Mouse (Mus musculus) thymus, adult 2 months (tissue): ENCODE data around the gene Mmp10. TPM values are rescaled to one million over a fixed set of nuclear protein-coding genes. Genes with fewer than 3 reads are reported as not detected.

Experiments used
- DNase-seq: peaks from one replicate; pipeline ENCODE4 v3.0.0; 2021
- H3K27ac ChIP-seq: fragments of 200-500 bp; 2 replicates; pipeline ENCODE4 v1.5.1; 2012; ENCODE audit warnings: low read length, control low read depth; ENCODE audit not compliant: control insufficient read depth, insufficient read depth
- H3K27me3 ChIP-seq: fragments of 200-500 bp; 2 replicates; pipeline ENCODE4 v1.6.1; 2012; ENCODE audit warnings: mild to moderate bottlenecking, low read length, moderate library complexity, mixed read lengths; ENCODE audit not compliant: control insufficient read depth, insufficient read depth
- H3K36me3 ChIP-seq: fragments of 200-500 bp; 2 replicates; pipeline ENCODE4 v1.6.1; 2012; ENCODE audit warnings: mild to moderate bottlenecking, low read length, moderate library complexity; ENCODE audit not compliant: control insufficient read depth, insufficient read depth
- H3K4me1 ChIP-seq: fragments of 200-500 bp; replicated peaks from 2 replicates; pipeline ENCODE4 v1.6.1; 2012; ENCODE audit warnings: low read length; ENCODE audit not compliant: control insufficient read depth, insufficient read depth
- H3K4me3 ChIP-seq: fragments of 200-500 bp; 2 replicates; pipeline ENCODE4 v1.5.1; 2012; ENCODE audit warnings: mild to moderate bottlenecking, low read length, control low read depth, moderate library complexity; ENCODE audit not compliant: control insufficient read depth, insufficient read depth
- CTCF ChIP-seq: fragments of 200-500 bp; IDR thresholded peaks from 2 replicates; pipeline ENCODE4 v1.5.1; 2012; ENCODE audit warnings: mild to moderate bottlenecking, control low read depth, low read length, moderate library complexity, borderline replicate concordance; ENCODE audit not compliant: control insufficient read depth, poor library complexity, insufficient read depth; ENCODE audit errors: extremely low read depth
- POLR2A ChIP-seq: fragments of 200-500 bp; IDR thresholded peaks from 2 replicates; pipeline ENCODE4 v1.6.1; 2012; ENCODE audit warnings: mild to moderate bottlenecking, low read length, control low read depth, moderate library complexity; ENCODE audit not compliant: control insufficient read depth, poor library complexity, insufficient read depth; ENCODE audit errors: extremely low read depth
- WGBS: fragments of 180-500 bp; shearing (Covaris S2); methylation state at CpG from one replicate; pipeline ENCODE4 v1.1.7; 2018; 5-methylcytosine and 5-hydroxymethylcytosine counted together
- polyA plus RNA-seq: library from polyadenylated mRNA; depleted of rRNA; stranded (reverse); fragments of >200 nt; gene quantifications from 2 replicates; pipeline ENCODE4 v1.2.3, GENCODE M21; 2012; rRNA removed

Gene Mmp10
- polyA plus RNA-seq = not detected in 2 replicates

DNA sequence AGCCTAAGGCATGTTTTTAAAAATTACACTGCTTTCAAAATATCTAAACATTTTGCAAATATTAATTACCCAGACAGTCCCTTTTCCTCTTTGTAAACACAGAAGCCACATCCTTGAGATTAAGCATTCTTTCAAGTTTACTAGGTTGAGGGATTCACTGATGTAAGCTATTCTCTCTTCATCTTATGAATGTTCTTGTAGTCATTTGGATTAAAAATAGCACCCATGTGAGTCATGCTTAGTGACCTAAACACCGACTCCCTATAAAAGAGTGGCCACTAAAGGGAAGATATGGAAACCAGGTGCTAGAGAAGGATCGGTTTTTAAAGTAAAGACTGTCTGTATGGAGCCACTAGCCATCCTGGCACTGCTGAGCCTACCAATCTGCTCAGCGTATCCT lies at the start of gene Mmp10:
Gene Mmp10 (plus strand): TSS at position 302 of the 400 bp plus-strand sequence.
- Histone ChIP-seq H3K36me3 (no peaks in the 10 kb centered on the region), H3K27me3 (no peaks in the 10 kb centered on the region), H3K4me3 (no peak within 1 kb of the TSS), H3K4me1 (no peaks in the 10 kb centered on the region), H3K27ac (no peak within 1 kb of the TSS)
- 95% methylated on average over 3 of the region's 3 CpGs for WGBS
- TF ChIP-seq POLR2A (no peak), CTCF (no peak)
- no peak for DNase-seq

DNA sequence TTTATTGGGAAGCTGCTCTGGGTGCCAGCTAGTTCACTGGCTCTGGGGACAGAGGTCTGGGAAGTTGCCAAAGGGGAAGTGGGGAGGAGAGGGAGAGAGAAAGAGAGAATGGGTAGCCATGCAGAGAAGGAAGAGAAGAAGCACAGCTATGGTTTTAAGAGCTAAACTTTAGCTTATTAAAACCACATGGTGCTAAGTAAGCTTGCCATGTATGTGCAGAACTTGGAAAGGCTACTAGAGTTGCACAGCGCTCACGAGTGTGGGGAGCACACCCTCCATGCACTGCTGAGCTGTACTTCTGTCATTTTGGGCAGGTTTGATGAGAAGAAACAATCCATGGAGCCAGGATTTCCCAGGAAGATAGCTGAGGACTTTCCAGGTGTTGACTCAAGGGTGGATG lies 48.9 kb upstream of the Mmp10 start:
- no peak for DNase-seq
- H3K4me3 ChIP-seq = no peak overlapping the region
- no peaks in the 10 kb centered on the region for H3K4me1 ChIP-seq
- H3K36me3 ChIP-seq = no peaks in the 10 kb centered on the region
- H3K27me3 ChIP-seq = no peaks in the 10 kb centered on the region
- H3K27ac ChIP-seq = no peak overlapping the region
- 94% methylated on average over 2 of the region's 2 CpGs for whole genome bisulfite sequencing
- no peak for TF ChIP-seq CTCF
- TF ChIP-seq POLR2A = no peak

DNA sequence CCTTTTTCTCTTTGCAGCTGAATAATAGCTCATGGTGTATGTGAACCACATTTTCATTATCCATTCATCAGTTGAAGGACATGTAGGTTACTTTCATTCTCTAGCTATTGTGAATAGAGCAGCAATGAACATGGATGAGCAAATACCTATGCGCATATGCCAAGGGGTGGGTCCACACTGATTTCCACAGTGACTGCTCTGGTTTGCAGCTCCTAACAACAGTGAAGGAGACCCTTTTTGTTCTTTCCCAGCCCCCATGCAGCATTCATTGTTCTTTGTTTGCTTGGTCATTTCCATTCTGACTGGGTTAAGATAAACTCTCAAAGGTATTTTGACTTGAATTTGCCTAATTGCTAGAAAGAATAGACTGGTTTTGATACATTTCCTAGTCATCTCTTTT lies 31.9 kb upstream of the Mmp10 start:
- WGBS = 100% methylated on average over 1 of the region's 1 CpGs
- Histone ChIP-seq H3K4me3 (no peak overlapping the region), H3K27ac (no peak overlapping the region), H3K27me3 (no peaks in the 10 kb centered on the region), H3K36me3 (no peaks in the 10 kb centered on the region), H3K4me1 (no peaks in the 10 kb centered on the region)
- no peak for DNase-seq
- no peak for TF ChIP-seq CTCF
- no peak for TF ChIP-seq POLR2A

DNA sequence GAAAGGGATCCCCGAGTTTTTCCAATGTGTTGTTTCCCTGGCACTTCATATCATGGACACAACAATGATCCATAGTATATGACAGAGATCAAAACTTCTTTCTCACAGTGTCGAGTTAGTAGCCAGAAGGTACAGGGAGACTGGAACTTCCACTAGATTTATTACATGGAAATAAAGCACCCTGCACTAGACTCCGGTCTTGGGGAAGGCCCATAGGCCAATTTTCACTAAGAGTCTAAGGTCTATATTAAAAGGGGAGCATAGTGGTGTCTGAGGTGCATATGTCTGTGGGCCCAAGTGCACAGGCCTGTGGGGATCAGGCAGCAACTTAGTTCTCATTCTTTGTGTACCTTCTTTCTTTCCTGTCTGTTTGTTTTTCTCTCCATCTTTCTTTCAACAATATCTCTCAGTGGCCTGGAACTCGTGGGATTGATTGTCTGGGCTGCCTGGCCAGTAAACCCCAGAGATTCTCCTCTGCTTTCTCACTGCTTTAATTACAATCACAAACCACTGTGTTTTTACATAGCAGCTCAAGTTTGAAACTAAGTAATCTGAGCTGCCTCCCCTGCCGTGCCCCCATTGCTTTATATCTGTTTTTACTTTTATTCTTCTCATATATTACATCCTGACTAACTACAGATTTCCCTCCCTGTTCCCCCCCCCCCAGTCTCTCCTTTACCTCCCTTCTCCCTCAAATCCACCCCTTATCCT lies 18.3 kb upstream of the Mmp10 start:
- Histone ChIP-seq H3K4me1 (no peaks in the 10 kb centered on the region), H3K27ac (no peak overlapping the region), H3K36me3 (no peaks in the 10 kb centered on the region), H3K4me3 (no peak overlapping the region), H3K27me3 (no peaks in the 10 kb centered on the region)
- 81% methylated on average over 5 of the region's 5 CpGs for WGBS
- no peak for DNase-seq
- no peak for TF ChIP-seq POLR2A

DNA sequence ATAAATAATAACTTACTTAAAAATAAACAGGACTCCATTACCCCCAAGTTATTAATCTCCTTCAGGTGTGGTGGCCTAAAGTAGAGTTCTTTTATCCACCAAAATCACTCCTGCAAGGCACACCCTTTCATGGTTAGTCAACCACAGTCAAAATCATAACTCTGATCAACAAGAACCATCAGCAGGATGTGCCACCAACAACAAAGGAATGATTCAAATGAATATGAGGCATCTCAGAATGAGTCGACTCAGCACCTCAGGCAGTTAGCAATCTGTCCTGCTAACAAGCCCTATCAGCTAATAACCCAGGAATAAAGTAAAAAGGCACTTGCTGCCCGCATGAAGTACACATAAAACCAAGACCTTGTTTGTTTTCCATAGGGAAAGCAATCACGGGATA lies 1.0 kb upstream of the Mmp10 start:
- H3K4me1 ChIP-seq = no peaks in the 10 kb centered on the region
- H3K36me3 ChIP-seq = no peaks in the 10 kb centered on the region
- no peak overlapping the region for H3K27ac ChIP-seq
- TF ChIP-seq POLR2A (no peak), CTCF (no peak)
- WGBS = 73% methylated on average over 3 of the region's 3 CpGs
- no peak for DNase-seq
- no peak overlapping the region for H3K4me3 ChIP-seq
- no peaks in the 10 kb centered on the region for H3K27me3 ChIP-seq

DNA sequence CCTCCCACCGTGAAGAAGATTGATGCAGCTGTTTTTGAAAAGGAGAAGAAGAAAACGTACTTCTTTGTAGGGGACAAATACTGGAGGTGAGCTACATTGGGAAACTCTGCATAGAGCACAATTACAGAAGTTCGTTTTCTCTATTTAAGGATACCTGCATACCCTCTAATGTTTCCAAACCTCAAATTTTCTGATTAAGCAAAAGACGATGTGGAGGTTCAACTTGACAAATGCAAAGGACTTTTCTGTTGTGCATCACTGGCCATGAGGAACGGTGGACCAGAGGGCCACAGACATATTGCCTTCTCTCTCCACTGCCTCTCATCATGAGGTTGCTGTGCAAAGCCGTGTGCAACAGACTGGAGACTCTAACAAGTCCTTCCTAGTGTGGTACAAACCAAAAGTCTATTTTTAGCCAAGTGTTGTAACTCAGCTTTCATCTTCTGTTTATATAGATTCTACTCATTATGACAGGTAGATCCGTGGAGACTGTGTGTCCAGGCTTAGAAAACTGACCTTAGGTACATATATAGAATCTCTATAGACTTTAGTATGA lies 5.2 kb downstream of the Mmp10 start:
- no peak for TF ChIP-seq CTCF
- TF ChIP-seq POLR2A = no peak
- Histone ChIP-seq H3K36me3 (no peaks in the 10 kb centered on the region), H3K27ac (no peak overlapping the region), H3K4me3 (no peak overlapping the region), H3K27me3 (no peaks in the 10 kb centered on the region), H3K4me1 (no peaks in the 10 kb centered on the region)
- 65% methylated on average over 7 of the region's 7 CpGs for WGBS
- DNase-seq = no peak
